Mouse (Mus musculus) thymus, postnatal 14 days (tissue): ENCODE results near the gene Id1.

Experiments used
- DNase-seq: peaks from one replicate; pipeline ENCODE4 v3.0.0; 2021

The Id1 gene

GRCm38 (mm10) chr2:152736090-152736601 lies at the start of gene Id1:
Id1 (plus strand) TSS chr2:152736251.
- DNase-seq = peak; percentile 80

GRCm38 (mm10) chr2:152686399-152686798 lies 49.7 kb upstream of the Id1 start:
- no peak for DNase-seq

DNA sequence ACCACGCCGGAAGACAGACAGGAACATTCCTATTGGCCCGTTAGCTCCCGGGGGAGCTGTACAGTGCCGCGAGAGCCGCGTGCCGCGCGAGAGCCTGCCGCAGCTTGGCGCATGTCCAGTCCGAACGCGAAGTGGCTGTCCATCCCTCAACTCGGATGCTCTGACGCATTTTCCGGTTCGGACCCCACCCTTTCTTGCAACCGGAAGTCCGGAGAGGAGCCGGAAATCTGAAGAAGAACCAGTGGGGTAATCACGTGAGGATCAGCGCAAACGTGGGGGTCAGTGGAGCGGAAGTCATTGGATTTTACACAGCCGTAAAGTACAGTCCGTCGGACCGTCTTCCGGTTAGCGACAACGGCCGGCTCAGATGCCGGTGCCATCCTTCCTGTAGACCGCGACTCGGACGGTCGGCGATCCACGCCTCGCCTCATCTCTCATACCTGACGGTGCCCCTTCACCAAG lies 49.2 kb upstream of the Id1 start, which contains the start of gene Mcts2:
TSS of gene Mcts2 (plus strand) at position 230 of the 462 bp plus-strand sequence.
- no peak for DNase-seq

- DNase-seq = no peak
Measured at GRCm38 (mm10) chr2:152691564-152692217, 44.4 kb upstream of the Id1 start.

DNA sequence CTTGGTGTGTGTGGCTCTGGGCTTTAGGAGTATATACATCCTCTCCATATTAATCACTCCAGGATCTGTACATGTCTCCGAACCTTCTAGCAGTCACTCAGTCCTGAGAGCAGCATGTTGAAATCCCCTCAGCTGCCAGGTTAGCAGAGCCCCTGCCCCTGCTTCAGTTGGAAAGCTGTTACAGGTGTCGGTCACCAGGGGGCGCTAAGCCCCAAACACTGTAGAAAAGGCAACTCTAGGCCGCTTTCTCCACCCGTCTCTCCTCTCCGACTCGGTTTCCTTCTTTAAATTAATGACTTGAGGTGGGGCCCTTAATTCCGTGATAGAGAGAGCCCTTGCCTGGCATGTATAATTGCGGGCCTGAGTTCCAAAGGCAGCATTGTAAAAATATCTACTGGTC lies 42.8 kb upstream of the Id1 start:
- peak; percentile 75 for DNase-seq

GRCm38 (mm10) chr2:152693735-152694134 lies 42.3 kb upstream of the Id1 start:
- no peak for DNase-seq

GRCm38 (mm10) chr2:152694708-152695107 lies 41.3 kb upstream of the Id1 start:
- no peak for DNase-seq

GRCm38 (mm10) chr2:152696016-152696415 lies 40.0 kb upstream of the Id1 start:
- DNase-seq = no peak

DNA sequence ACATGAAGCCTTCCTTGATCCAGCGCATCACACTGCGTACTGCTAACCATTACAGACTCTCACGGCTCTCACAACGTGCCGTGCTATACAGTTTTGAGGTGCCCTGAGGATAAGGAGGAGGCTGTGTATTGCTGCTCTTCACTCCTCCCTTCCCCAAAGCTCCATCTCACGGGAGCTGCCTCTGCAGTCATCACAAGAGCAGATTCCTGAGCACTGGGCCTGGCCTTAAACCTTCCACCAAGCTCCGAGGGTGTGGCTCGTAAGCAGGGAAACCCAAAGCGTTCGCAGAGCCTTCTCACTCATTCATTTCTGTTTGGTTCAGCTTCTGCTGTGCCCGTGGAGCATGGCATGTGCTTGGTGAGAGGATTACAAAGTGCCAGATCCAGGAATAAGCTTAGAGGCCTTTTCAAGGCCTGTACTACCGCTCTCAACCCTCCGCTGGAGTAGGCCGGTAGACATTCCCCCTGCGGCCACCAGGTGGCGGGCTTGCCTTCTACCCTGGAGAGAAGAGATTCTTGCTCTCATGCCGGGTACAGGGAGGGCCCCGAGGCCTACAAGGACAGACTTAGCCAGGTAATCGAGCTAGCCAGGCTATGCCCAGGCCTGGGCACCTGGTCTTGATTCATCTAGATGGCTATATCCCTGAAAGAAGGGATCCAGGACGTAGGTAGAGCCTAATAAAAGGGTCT lies 39.4 kb upstream of the Id1 start:
- peak; percentile 94 for DNase-seq

- no peak for DNase-seq
Measured at GRCm38 (mm10) chr2:152700138-152700537, 35.9 kb upstream of the Id1 start.

- DNase-seq = no peak
Measured at GRCm38 (mm10) chr2:152700725-152701124, 35.3 kb upstream of the Id1 start.

DNA sequence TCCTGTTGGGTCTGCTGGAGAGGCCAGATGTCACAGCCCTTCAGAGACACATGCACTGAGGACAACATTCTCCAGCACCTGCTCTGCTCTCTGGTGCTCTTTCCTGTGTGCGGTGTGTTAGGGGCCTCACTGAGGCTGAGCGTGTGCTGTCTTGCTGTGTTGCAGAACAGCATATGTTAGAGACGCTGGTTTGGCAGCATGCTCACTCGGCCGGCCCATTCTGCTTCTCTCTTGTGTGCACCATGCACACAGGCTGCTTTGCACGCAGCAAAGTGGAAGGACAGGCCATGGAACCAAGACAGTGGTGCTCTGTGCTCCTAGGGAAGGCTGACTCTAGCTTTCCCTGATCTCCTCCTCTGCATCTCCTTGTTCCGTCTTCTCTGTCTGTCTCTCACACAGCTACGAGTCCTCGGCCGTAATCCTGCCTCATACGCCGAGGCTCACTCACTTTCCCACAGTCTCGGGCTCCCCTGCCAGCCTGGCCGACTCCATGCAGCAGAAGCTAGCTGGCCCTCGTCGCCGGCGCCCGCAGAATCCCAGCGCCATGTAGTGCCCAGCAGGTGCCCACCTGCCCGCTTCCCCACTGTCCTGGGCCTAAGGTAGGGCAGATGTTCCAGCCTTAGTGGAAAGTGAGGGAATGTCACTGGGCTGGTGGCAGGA lies 32.3 kb upstream of the Id1 start:
- no peak for DNase-seq

DNA sequence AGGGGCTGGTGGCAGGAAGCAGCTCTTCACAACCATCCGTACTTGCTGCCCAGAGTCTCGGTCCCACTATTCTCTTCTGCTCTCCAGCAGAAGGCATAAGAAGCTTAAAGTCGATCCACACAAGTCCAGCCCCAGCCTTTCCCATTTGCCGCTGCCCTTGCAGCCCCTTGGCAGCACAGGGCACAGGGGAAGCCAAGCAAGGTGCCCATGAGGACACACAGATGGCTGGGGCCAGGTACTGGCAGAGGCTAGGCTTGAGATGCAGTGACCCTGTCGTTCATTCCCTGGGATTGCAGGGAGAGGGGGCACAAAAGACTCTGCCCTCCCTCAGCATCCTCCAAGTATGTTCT lies 31.8 kb upstream of the Id1 start:
- no peak for DNase-seq

DNA sequence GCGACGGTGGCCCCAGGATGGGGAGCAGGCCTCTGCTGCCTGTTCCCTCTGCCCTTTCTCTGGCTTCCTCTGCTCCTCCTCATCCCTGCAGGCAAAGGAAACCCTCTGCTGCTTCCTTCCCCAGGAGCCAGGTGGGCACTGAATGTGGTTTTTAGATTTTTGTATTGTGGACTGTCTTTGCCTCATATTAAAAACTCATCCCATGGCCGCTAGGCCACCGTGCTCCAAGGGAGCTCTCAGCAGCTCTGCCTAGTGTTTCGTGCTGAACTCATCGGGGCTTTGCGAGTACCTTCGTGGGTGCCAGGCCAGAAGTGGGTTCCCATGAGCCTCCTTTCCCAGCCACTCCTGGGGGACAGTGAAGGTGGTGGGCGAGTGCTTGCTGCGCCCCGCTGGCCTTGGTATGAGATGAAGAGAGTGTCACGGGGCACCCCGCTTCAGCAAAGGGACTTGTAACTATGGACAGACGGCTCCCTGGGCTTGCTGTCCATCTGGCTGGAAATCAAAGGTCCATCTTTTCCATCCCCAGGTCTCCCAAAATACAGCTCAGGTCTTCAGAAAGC lies 31.2 kb upstream of the Id1 start:
- DNase-seq = no peak

GRCm38 (mm10) chr2:152705993-152706571 lies 30.0 kb upstream of the Id1 start:
- DNase-seq = no peak

DNA sequence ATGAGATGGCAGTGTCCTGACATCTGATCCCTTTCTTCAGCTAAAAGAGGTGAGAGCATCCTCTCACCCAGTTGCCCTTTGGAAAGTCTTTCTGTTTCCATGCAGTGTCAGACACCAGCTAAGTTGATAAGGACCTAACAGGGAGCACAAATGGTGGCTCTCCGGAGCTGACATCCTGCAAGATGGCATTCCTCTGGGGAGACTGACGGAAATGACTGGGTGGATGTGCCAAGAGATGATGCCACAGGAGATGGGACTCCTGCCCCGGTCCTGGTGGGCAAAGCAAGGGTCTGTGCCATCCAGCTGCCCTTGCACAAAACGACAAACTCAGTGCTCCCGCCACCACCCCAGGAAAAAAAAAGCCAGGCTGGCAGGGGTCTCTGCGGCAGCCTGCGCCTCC lies 28.9 kb upstream of the Id1 start:
- no peak for DNase-seq

DNA sequence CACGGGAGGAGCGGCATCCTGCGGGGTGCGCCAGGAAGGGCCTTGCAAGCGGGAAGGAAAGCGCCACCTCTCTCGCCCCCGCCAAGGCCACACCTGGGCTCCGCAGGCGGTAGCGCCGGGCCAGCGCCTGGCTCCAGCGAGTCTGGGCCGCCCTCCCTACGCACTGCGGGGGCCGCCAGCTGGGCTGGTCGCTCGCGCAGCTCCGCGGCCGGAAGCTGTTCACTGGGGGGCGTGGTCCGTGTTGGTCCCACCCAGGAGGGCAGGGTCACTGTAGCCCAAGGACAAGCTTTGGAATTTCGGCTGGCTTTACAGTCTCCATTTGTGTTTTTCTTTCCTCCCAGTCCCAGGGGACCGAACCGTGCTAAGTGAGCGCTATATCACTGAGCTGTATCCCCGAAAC lies 28.4 kb upstream of the Id1 start:
- peak; percentile 18 for DNase-seq

DNA sequence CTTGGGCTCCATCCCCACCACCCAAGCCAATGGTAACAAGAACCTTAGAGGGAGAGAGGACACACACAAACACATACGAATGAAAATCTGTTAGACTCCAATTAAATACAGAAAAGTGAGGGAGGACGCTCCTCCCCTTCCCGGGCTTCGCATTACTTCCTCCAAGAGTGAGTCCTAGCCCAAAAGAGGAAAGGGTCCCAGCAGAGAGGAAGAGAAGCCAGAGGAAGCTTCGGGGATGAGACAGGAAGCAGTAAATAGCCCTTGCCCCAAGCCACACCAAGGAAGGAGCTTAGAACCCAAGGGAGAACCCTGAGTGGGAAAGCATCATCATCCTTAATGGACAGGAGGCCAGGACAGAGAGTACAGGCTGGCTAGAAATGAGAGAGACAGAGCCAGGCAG lies 27.0 kb upstream of the Id1 start:
- DNase-seq = no peak

DNA sequence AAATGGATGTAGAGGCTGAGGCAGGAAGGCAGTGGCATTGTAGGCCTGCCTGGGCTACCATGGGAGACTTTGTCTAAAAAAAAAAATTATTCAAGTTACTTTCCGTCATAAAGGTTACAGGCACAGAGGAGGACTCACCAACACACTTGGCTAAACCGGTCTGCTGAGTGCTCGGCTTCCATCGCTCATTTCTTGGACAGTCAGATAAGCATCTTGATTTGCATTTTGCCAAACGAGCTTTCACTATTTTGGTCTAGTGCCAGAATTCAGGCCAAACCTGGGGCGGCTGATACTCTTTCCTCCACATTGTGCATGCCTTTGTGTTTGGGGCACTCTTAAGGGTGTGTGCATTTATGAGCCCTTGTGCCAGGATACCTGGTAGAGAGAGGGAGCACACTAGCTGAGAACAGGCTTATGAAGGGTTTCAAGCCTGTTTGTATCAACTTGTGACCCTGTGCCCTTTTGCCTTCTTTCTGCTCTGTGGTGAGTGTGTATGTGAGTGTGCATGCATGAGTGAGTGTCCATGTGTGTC lies 19.7 kb upstream of the Id1 start:
- DNase-seq = no peak

- no peak for DNase-seq
Measured at GRCm38 (mm10) chr2:152717652-152718051, 18.4 kb upstream of the Id1 start.

- DNase-seq = no peak
Measured at GRCm38 (mm10) chr2:152718076-152718475, 18.0 kb upstream of the Id1 start.

DNA sequence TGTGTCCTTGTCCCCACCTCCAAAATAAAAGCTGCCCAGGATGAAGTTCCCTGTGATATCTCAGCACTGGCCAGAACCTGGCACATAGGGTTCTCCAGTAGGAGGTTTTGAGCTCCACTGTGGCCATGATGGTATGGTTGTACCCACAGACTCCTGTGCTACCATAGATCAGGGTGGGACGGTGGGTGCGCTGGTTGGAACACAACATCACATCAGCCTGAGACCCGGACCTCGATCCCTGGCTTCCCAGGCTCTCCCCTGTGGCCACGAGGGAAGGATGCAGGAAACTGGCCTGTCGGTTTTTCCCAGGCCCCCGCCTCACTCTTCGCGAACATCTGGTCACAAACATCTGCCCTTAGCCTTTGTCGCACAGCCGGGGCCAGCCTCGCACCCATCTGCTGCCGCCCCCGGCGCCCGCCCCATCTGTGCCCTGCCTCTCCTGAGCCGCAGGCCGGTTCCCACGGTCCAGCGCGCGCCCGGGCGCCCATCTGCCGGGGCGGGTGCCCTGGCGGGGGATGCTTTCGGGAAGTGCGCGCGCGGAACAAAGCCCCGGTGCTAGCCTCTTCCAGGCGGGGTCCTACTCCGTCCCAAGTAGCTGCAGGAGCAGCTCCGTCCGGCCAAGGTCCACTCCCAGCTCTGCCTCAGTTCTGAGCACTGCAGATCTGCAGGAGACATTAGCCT lies 12.3 kb upstream of the Id1 start:
- peak; percentile 36 for DNase-seq
